Mouse (Mus musculus) liver, embryonic 18 days (tissue): ENCODE data around the gene Usp11. TPM values are rescaled to one million over a fixed set of nuclear protein-coding genes. Genes with fewer than 3 reads are reported as not detected.

Source experiments
- polyA plus RNA-seq: library from polyadenylated mRNA; depleted of rRNA; stranded (reverse); fragments of >200 nt; gene quantifications from 2 replicates; pipeline ENCODE4 v1.2.3, GENCODE M21; 2012; rRNA removed

Gene Usp11
- polyA plus RNA-seq = 4.0 and 4.3 TPM in 2 replicates

GRCm38 (mm10) chrX:20703741-20704290, at the start of gene Usp11:
Gene Usp11, plus strand, starts transcription at chrX:20703906.

GRCm38 (mm10) chrX:20658026-20658652, 45.6 kb upstream of the Usp11 start, which contains the start of gene Uba1:
Gene Uba1, plus strand, starts transcription at chrX:20658326.

GRCm38 (mm10) chrX:20687519-20688067, 16.1 kb upstream of the Usp11 start, which contains the start of gene Cdk16:
Gene Cdk16, plus strand, starts transcription at chrX:20687954.

Other genes with a start within 250 kb of the Usp11 start
- gene Rgn, start 154.1 kb upstream of the Usp11 start, polyA plus RNA-seq = 288 and 463 TPM in 2 replicates
- gene Rbm10, start 86.4 kb upstream of the Usp11 start, polyA plus RNA-seq = 19.5 and 19.8 TPM in 2 replicates
- gene Ndufb11, start 86.3 kb upstream of the Usp11 start, polyA plus RNA-seq = 141 and 146 TPM in 2 replicates
- gene Uba1, start 45.6 kb upstream of the Usp11 start, polyA plus RNA-seq = 72.0 and 81.3 TPM in 2 replicates
- 40.4 and 44.9 TPM in 2 replicates for gene Cdk16, start 16.0 kb upstream of the Usp11 start, polyA plus RNA-seq
- gene Araf, start 93.9 kb downstream of the Usp11 start, polyA plus RNA-seq = 49.0 and 57.7 TPM in 2 replicates
- gene Timp1, start 166.3 kb downstream of the Usp11 start, polyA plus RNA-seq = 1.3 and 1.9 TPM in 2 replicates
- 0.01 and 0.05 TPM in 2 replicates for gene Syn1, start 217.1 kb downstream of the Usp11 start, polyA plus RNA-seq
- gene Cfp, start 227.6 kb downstream of the Usp11 start, polyA plus RNA-seq = 53.3 and 55.8 TPM in 2 replicates
- 2.9 and 3.5 TPM in 2 replicates for gene Elk1, start 246.7 kb downstream of the Usp11 start, polyA plus RNA-seq